Mouse (Mus musculus): Measurements from ENCODE around the gene Spocd1.

Gene Spocd1

GRCm38 (mm10) chr4:129974285-129974684 is 45.2 kb downstream of the Spocd1 start:
- no peak for DNase-seq (ENCODE audit: low spot score)

- DNase-seq (ENCODE audit: low spot score) = no peak
Measured at GRCm38 (mm10) chr4:129977256-129977655, 48.2 kb downstream of the Spocd1 start.

GRCm38 (mm10) chr4:129978227-129978626 is 49.2 kb downstream of the Spocd1 start:
- no peak for DNase-seq (ENCODE audit: low spot score)

GRCm38 (mm10) chr4:129978930-129979329 is 49.9 kb downstream of the Spocd1 start:
- no peak for DNase-seq (ENCODE audit: low spot score)

- no peak for DNase-seq (ENCODE audit: low spot score)
Measured at GRCm38 (mm10) chr4:129981657-129982056, 52.6 kb downstream of the Spocd1 start.

- no peak for DNase-seq (ENCODE audit: low spot score)
Measured at GRCm38 (mm10) chr4:129983046-129983445, 54.0 kb downstream of the Spocd1 start.

- peak; percentile 53 for DNase-seq (ENCODE audit: low spot score)
Measured at GRCm38 (mm10) chr4:129983764-129984420, 54.8 kb downstream of the Spocd1 start.

GRCm38 (mm10) chr4:129984421-129985061 is 55.5 kb downstream of the Spocd1 start, which contains the start of gene Adgrb2:
Gene Adgrb2 (plus strand): TSS chr4:129984870.
- no peak for DNase-seq (ENCODE audit: low spot score)

GRCm38 (mm10) chr4:129985161-129985670 is 56.2 kb downstream of the Spocd1 start:
- no peak for DNase-seq (ENCODE audit: low spot score)

GRCm38 (mm10) chr4:129985671-129986441 is 56.8 kb downstream of the Spocd1 start:
- peak; percentile 29 for DNase-seq (ENCODE audit: low spot score)

- DNase-seq (ENCODE audit: low spot score) = peak; percentile 23
Measured at GRCm38 (mm10) chr4:129987825-129988504, 58.9 kb downstream of the Spocd1 start.

- DNase-seq (ENCODE audit: low spot score) = no peak
Measured at GRCm38 (mm10) chr4:129989925-129990324, 60.9 kb downstream of the Spocd1 start.

GRCm38 (mm10) chr4:129992720-129993119 is 63.7 kb downstream of the Spocd1 start:
- DNase-seq (ENCODE audit: low spot score) = no peak

- DNase-seq (ENCODE audit: low spot score) = no peak
Measured at GRCm38 (mm10) chr4:129993213-129993612, 64.2 kb downstream of the Spocd1 start.

- DNase-seq (ENCODE audit: low spot score) = no peak
Measured at GRCm38 (mm10) chr4:129993944-129994695, 65.1 kb downstream of the Spocd1 start.

- no peak for DNase-seq (ENCODE audit: low spot score)
Measured at GRCm38 (mm10) chr4:129994728-129995127, 65.7 kb downstream of the Spocd1 start.

GRCm38 (mm10) chr4:129995255-129995654 is 66.2 kb downstream of the Spocd1 start:
- no peak for DNase-seq (ENCODE audit: low spot score)

- DNase-seq (ENCODE audit: low spot score) = no peak
Measured at GRCm38 (mm10) chr4:129996015-129996414, 67.0 kb downstream of the Spocd1 start.

- DNase-seq (ENCODE audit: low spot score) = no peak
Measured at GRCm38 (mm10) chr4:129998124-129998523, 69.1 kb downstream of the Spocd1 start.

- DNase-seq (ENCODE audit: low spot score) = no peak
Measured at GRCm38 (mm10) chr4:130001710-130002109, 72.7 kb downstream of the Spocd1 start.

- DNase-seq (ENCODE audit: low spot score) = no peak
Measured at GRCm38 (mm10) chr4:130002157-130002556, 73.1 kb downstream of the Spocd1 start.

Data from lung, postnatal 25 days (tissue).